Mouse (Mus musculus): Measurements from ENCODE around the gene Pigk.

GRCm38 (mm10) chr3:152950914-152951313 is 237.0 kb downstream of the Pigk start:
- TF ChIP-seq CTCF (IDR thresholded peaks at IDR 0.05; ENCODE audit: low read depth, low read length): no peak
- TF ChIP-seq TAL1 (conservative IDR thresholded peaks at IDR 0.05; ENCODE audit: low read depth, low read length): no peak
- no peak for TF ChIP-seq POLR2AphosphoS5 (IDR thresholded peaks at IDR 0.05; ENCODE audit: insufficient replicate concordance, low read depth, low read length)
- no peak for TF ChIP-seq GATA1 (IDR thresholded peaks at IDR 0.05; ENCODE audit: borderline replicate concordance, low read length)
- no peak for TF ChIP-seq GATA2 (IDR thresholded peaks at IDR 0.05; ENCODE audit: borderline replicate concordance, low read depth, low read length)

Measured in G1E (cell line).